Mouse (Mus musculus): ENCODE measurements around the gene Ggcx. TPM values are rescaled to one million over a fixed set of nuclear protein-coding genes. Genes with fewer than 3 reads are reported as not detected.

Gene Ggcx
- polyA plus RNA-seq, 1 experiment from 2014 or later = 22.1 TPM

- H3K4me1 ChIP-seq (replicated peaks) = peaks cover 24% of the 10 kb centered on the region
- H3K9ac ChIP-seq = peak overlapping the region; percentile 88
- no peaks in the 10 kb centered on the region for H3K9me3 ChIP-seq
- H3K4me2 ChIP-seq = peak overlapping the region; percentile 89
- H3K27me3 ChIP-seq = no peaks in the 10 kb centered on the region
- no peak overlapping the region for H3K27ac ChIP-seq (replicated peaks)
- WGBS = 85% methylated on average over 5 of the region's 5 CpGs
- H3K36me3 ChIP-seq = peaks cover 25% of the 10 kb centered on the region
- ATAC-seq (ENCODE audit: low read depth) = no peak
- peak overlapping the region; percentile 69 for H3K4me3 ChIP-seq
Observed at GRCm38 (mm10) chr6:72415181-72415580, 1.1 kb downstream of the Ggcx start.

GRCm38 (mm10) chr6:72415964-72416772 is 2.1 kb downstream of the Ggcx start:
- H3K27ac ChIP-seq (replicated peaks) = no peak overlapping the region
- H3K27me3 ChIP-seq = no peaks in the 10 kb centered on the region
- H3K4me3 ChIP-seq = no peak overlapping the region
- peaks cover 24% of the 10 kb centered on the region for H3K4me1 ChIP-seq (replicated peaks)
- 84% methylated on average over 7 of the region's 7 CpGs for WGBS
- no peak for ATAC-seq (ENCODE audit: low read depth)
- no peak overlapping the region for H3K9ac ChIP-seq
- H3K36me3 ChIP-seq = peaks cover 35% of the 10 kb centered on the region
- H3K4me2 ChIP-seq = no peak overlapping the region
- H3K9me3 ChIP-seq = no peaks in the 10 kb centered on the region

DNA sequence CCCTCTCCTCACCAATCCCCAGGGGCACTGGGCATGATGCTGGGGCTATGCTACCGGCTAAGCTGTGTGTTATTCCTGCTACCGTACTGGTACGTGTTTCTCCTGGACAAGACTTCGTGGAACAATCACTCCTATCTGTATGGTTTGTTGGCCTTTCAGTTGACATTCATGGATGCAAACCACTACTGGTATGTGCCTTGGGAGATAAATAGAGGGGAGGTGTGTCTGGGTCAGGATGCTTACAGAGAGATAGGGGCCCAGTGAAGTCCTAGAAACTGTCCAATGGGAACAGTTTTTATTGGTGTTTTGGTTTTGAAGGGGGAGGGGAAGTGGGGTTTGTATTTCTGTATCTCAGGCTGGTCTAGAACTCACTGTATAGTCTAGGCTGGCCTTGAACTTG is 4.2 kb downstream of the Ggcx start:
- Histone ChIP-seq H3K27ac (replicated peaks) (no peak overlapping the region), H3K4me3 (no peak overlapping the region), H3K9me3 (no peaks in the 10 kb centered on the region), H3K4me2 (no peak overlapping the region), H3K9ac (no peak overlapping the region), H3K27me3 (no peaks in the 10 kb centered on the region), H3K4me1 (replicated peaks) (peaks cover 24% of the 10 kb centered on the region), H3K36me3 (peaks cover 56% of the 10 kb centered on the region)
- ATAC-seq (ENCODE audit: low read depth) = no peak
- 90% methylated on average over 4 of the region's 4 CpGs for WGBS

DNA sequence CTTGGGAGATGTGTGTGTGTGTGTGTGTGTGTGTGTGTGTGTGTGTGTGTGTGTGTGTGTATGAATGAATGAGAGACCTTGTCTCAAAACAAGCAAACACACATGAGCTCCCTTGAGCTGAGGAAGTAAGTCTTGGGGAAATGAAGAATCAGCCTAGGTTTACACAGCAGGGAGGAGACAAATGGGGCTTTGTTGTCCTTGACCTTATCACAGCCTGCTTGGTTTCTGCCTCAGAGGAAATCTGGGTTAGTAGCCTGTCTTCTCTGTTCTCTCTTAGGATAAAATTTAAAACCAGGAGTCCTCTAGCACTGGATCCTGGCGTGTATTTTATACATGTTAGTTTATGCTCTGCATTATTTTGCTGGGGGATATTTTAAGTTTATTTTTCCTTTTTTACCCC is 5.7 kb downstream of the Ggcx start:
- H3K9me3 ChIP-seq = no peaks in the 10 kb centered on the region
- H3K27me3 ChIP-seq = no peaks in the 10 kb centered on the region
- H3K9ac ChIP-seq = no peak overlapping the region
- H3K4me3 ChIP-seq = no peak overlapping the region
- peaks cover 14% of the 10 kb centered on the region for H3K4me1 ChIP-seq (replicated peaks)
- no peak overlapping the region for H3K27ac ChIP-seq (replicated peaks)
- H3K36me3 ChIP-seq = peaks cover 71% of the 10 kb centered on the region
- 81% methylated on average over 1 of the region's 1 CpGs for WGBS
- no peak for ATAC-seq (ENCODE audit: low read depth)
- H3K4me2 ChIP-seq = no peak overlapping the region

DNA sequence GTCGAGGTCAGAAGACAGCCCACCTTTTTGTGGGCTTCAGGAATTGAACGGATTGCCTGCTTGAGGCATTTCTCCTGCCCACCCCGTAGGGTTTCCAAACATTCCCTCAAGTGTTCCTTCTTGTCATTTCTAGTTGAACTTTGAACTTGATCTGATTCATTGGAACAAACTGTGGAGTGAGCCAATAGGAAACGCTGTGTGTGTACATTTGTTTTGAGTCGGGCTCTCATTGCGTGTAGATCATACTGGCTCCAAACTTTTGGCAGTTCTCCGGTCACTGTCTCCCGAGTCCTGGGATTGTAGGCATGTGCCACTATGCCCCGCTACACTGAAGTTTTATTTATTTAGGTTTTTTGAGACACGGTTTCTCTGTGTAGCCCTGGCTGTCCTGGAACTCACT is 6.8 kb downstream of the Ggcx start:
- Histone ChIP-seq H3K4me1 (replicated peaks) (peaks cover 4% of the 10 kb centered on the region; the same call in 1 of the 2 replicates), H3K27ac (replicated peaks) (no peak overlapping the region), H3K27me3 (no peaks in the 10 kb centered on the region), H3K9ac (no peak overlapping the region), H3K4me2 (no peak overlapping the region), H3K4me3 (no peak overlapping the region), H3K36me3 (peaks cover 82% of the 10 kb centered on the region), H3K9me3 (no peaks in the 10 kb centered on the region)
- 93% methylated on average over 10 of the region's 10 CpGs for WGBS
- no peak for ATAC-seq (ENCODE audit: low read depth)

- peaks cover 8% of the 10 kb centered on the region for H3K4me1 ChIP-seq (replicated peaks)
- no peak overlapping the region for H3K9ac ChIP-seq
- H3K27me3 ChIP-seq = no peaks in the 10 kb centered on the region
- no peak for ATAC-seq (ENCODE audit: low read depth)
- H3K4me2 ChIP-seq = no peak overlapping the region
- no peaks in the 10 kb centered on the region for H3K9me3 ChIP-seq
- H3K4me3 ChIP-seq = no peak overlapping the region
- no peak overlapping the region for H3K27ac ChIP-seq (replicated peaks)
- WGBS = 95% methylated on average over 11 of the region's 11 CpGs
- peaks cover 95% of the 10 kb centered on the region for H3K36me3 ChIP-seq
Observed at GRCm38 (mm10) chr6:72425646-72426045, 11.5 kb downstream of the Ggcx start.

- peak overlapping the region; percentile 13; the same call in 1 of the 2 replicates for H3K9ac ChIP-seq
- 0 out of 2 replicates have a peak overlapping the region, but pooled peaks have one; percentile 30 for H3K27ac ChIP-seq (replicated peaks)
- no peaks in the 10 kb centered on the region for H3K9me3 ChIP-seq
- peak; percentile 90 for ATAC-seq (ENCODE audit: low read depth)
- H3K4me2 ChIP-seq = no peak overlapping the region
- WGBS = 36% methylated on average over 8 of the region's 8 CpGs
- peaks cover 8% of the 10 kb centered on the region for H3K4me1 ChIP-seq (replicated peaks)
- H3K4me3 ChIP-seq = no peak overlapping the region
- H3K27me3 ChIP-seq = no peaks in the 10 kb centered on the region
- peaks cover 95% of the 10 kb centered on the region for H3K36me3 ChIP-seq
Observed at GRCm38 (mm10) chr6:72428036-72428435, 13.9 kb downstream of the Ggcx start.

- Histone ChIP-seq H3K4me2 (no peak overlapping the region), H3K36me3 (peaks cover 94% of the 10 kb centered on the region), H3K9me3 (no peaks in the 10 kb centered on the region), H3K4me1 (replicated peaks) (peaks cover 8% of the 10 kb centered on the region), H3K27ac (replicated peaks) (no peak overlapping the region), H3K27me3 (no peaks in the 10 kb centered on the region), H3K4me3 (no peak overlapping the region), H3K9ac (0 out of 2 replicates have a peak overlapping the region, but pooled peaks have one; percentile 13)
- WGBS = 89% methylated on average over 21 of the region's 21 CpGs
- ATAC-seq (ENCODE audit: low read depth) = no peak
Observed at GRCm38 (mm10) chr6:72429061-72429842, 15.1 kb downstream of the Ggcx start.

DNA sequence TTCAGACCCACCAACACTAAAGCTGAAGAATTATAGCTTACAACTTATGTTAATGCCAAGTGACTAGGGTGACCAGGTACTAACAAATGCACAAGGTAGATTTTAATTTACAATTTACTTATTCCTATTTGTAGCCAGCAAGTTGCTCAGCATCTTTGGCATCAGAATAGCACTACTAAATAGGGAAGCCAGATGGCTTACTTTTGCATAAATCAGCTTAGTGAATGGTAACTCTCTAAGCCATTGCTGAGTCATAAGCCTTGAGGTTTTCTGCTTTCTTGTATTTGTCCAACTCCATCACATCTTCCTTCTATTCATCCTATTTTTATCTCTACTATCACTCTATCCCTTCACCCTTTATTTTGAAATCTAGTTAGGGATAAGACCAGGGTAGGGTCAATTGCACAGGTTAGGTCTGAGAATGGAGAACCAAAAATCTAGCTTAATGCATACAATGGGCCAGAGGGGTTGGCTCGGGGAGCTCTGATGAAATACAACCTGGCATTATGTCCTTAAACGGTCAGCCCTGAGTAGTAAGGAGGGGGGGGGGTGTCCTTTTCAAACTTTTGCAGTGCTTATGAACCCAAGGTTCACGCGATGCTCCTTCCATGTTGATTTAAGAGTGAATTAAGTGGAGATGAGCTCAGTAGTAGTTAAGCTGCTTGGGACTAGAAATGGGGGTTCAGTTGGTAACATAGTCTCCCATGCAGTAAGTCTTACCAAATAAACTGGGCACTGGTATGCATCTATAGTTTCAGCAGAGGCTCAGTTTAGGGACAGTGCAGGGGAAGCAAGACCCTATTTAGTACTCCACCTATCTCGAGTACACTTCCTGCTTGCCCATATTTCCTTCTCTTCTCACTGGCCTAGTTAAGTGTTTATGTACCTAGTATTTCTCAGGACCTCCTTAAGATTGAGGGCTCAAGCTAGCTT is 17.1 kb downstream of the Ggcx start:
- no peaks in the 10 kb centered on the region for H3K9me3 ChIP-seq
- no peak overlapping the region for H3K27ac ChIP-seq (replicated peaks)
- peaks cover 21% of the 10 kb centered on the region for H3K4me1 ChIP-seq (replicated peaks)
- no peak for ATAC-seq (ENCODE audit: low read depth)
- H3K27me3 ChIP-seq = no peaks in the 10 kb centered on the region
- no peak overlapping the region for H3K9ac ChIP-seq
- no peak overlapping the region for H3K4me2 ChIP-seq
- no peak overlapping the region for H3K4me3 ChIP-seq
- WGBS = 29% methylated on average over 5 of the region's 5 CpGs
- H3K36me3 ChIP-seq = peaks cover 94% of the 10 kb centered on the region

- H3K9ac ChIP-seq = no peak overlapping the region
- no peak for ATAC-seq (ENCODE audit: low read depth)
- WGBS = 86% methylated on average over 2 of the region's 2 CpGs
- H3K4me2 ChIP-seq = no peak overlapping the region
- H3K4me3 ChIP-seq = no peak overlapping the region
- no peaks in the 10 kb centered on the region for H3K9me3 ChIP-seq
- H3K27ac ChIP-seq (replicated peaks) = no peak overlapping the region
- H3K27me3 ChIP-seq = no peaks in the 10 kb centered on the region
- peaks cover 95% of the 10 kb centered on the region for H3K36me3 ChIP-seq
- H3K4me1 ChIP-seq (replicated peaks) = peaks cover 30% of the 10 kb centered on the region
Observed at GRCm38 (mm10) chr6:72432153-72432552, 18.0 kb downstream of the Ggcx start.

DNA sequence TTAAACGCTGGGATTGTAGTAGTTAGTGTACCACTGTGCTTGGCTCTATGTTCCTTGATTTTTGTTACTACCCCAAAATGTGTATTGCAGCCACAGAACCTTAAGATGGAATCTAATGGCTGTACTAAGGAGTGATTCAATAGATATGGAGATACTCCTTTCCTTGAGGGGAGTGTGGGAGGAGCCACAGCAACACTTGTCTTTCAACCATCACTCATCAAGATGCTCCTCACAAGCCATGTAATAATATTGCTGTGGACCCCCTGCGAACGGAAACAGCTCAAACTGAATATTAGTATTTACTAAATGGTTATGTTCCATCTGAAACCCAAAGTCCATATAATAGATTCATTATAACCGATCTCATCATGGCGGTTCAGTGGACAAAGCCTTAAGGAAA is 24.1 kb downstream of the Ggcx start:
- Histone ChIP-seq H3K27me3 (no peaks in the 10 kb centered on the region), H3K4me3 (peak overlapping the region; percentile 100), H3K4me1 (replicated peaks) (peaks cover 50% of the 10 kb centered on the region), H3K9ac (peak overlapping the region; percentile 100), H3K4me2 (peak overlapping the region; percentile 95), H3K36me3 (peaks cover 43% of the 10 kb centered on the region), H3K27ac (replicated peaks) (no peak overlapping the region), H3K9me3 (no peaks in the 10 kb centered on the region)
- 3% methylated on average over 5 of the region's 5 CpGs for WGBS
- ATAC-seq (ENCODE audit: low read depth) = no peak
